Mouse (Mus musculus) neural tube, embryonic 13.5 days (tissue): ENCODE measurements at regions not wholly inside any gene's neighbourhood (a gene's known extent, or its start where the extent isn't known, plus 50 kb on each side); places are given as distances from the start of the nearest gene placed in this dataset.

ENCODE experiments used
- ATAC-seq: fragments of 200-750 bp; cut with Nextera tagmentation; 2 replicates; pipeline ENCODE4 v1.8.0; 2017; ENCODE audit warnings: low read depth, mild to moderate bottlenecking, moderate TSS enrichment, moderate library complexity
- H3K27ac ChIP-seq: fragments of 300-500 bp; sonication (generic); replicated peaks from 2 replicates; pipeline ENCODE4 v1.5.1; 2015; ENCODE audit warnings: moderate library complexity, mild to moderate bottlenecking, inconsistent platforms
- H3K27me3 ChIP-seq: fragments of 300-500 bp; sonication (generic); 2 replicates; pipeline ENCODE4 v1.6.1; 2015; ENCODE audit warnings: mild to moderate bottlenecking, inconsistent platforms
- H3K36me3 ChIP-seq: fragments of 300-500 bp; sonication (generic); 2 replicates; pipeline ENCODE4 v1.6.1; 2015; ENCODE audit warnings: mild to moderate bottlenecking, inconsistent platforms
- H3K4me1 ChIP-seq: fragments of 300-500 bp; sonication (generic); replicated peaks from 2 replicates; pipeline ENCODE4 v1.6.1; 2015; ENCODE audit warnings: inconsistent platforms
- H3K4me2 ChIP-seq: fragments of 300-500 bp; sonication (generic); 2 replicates; pipeline ENCODE4 v1.6.1; 2015; ENCODE audit warnings: inconsistent platforms, mild to moderate bottlenecking, moderate library complexity
- H3K4me3 ChIP-seq: fragments of 300-500 bp; sonication (generic); 2 replicates; pipeline ENCODE4 v1.5.1; 2015; ENCODE audit warnings: mild to moderate bottlenecking, inconsistent platforms
- H3K9ac ChIP-seq: fragments of 300-500 bp; sonication (generic); 2 replicates; pipeline ENCODE4 v1.6.1; 2015; ENCODE audit warnings: moderate library complexity, mild to moderate bottlenecking, inconsistent platforms
- H3K9me3 ChIP-seq: fragments of 300-500 bp; sonication (generic); 2 replicates; pipeline ENCODE4 v1.6.1; 2016; ENCODE audit warnings: inconsistent platforms
- WGBS: fragments of 180-500 bp; shearing (Covaris S2); methylation state at CpG from one replicate; pipeline ENCODE4 v1.1.7; 2015; 5-methylcytosine and 5-hydroxymethylcytosine counted together

GRCm38 (mm10) chr14:36819826-36820225 lies 148.8 kb downstream of the Ccser2 start:
- Histone ChIP-seq H3K9me3 (no peaks in the 10 kb centered on the region), H3K4me2 (no peak overlapping the region), H3K4me3 (no peak overlapping the region), H3K4me1 (no peaks in the 10 kb centered on the region), H3K27ac (no peak overlapping the region), H3K27me3 (no peaks in the 10 kb centered on the region), H3K36me3 (no peaks in the 10 kb centered on the region), H3K9ac (no peak overlapping the region)
- no peak for ATAC-seq
- 23% methylated on average over 1 of the region's 1 CpGs for WGBS

- H3K27me3 ChIP-seq, result no peaks in the 10 kb centered on the region
- no peaks in the 10 kb centered on the region for H3K36me3 ChIP-seq
- H3K4me2 ChIP-seq, result no peak overlapping the region
- 82% methylated on average over 2 of the region's 3 CpGs for WGBS
- H3K27ac ChIP-seq, result no peak overlapping the region
- H3K9ac ChIP-seq, result no peak overlapping the region
- no peak overlapping the region for H3K4me3 ChIP-seq
- no peak for ATAC-seq
- no peaks in the 10 kb centered on the region for H3K4me1 ChIP-seq
- H3K9me3 ChIP-seq, result no peaks in the 10 kb centered on the region
These were observed 166.2 kb downstream of the Ccser2 start for GRCm38 (mm10) chr14:36802418-36802817.

- Histone ChIP-seq H3K27ac (no peak overlapping the region), H3K4me3 (no peak overlapping the region), H3K36me3 (no peaks in the 10 kb centered on the region), H3K4me2 (no peak overlapping the region), H3K4me1 (no peaks in the 10 kb centered on the region), H3K9me3 (no peaks in the 10 kb centered on the region), H3K9ac (no peak overlapping the region), H3K27me3 (no peaks in the 10 kb centered on the region)
- ATAC-seq, result no peak
- WGBS, result 96% methylated on average over 1 of the region's 1 CpGs
These were observed 168.8 kb downstream of the Ccser2 start for GRCm38 (mm10) chr14:36799820-36800219.

- Histone ChIP-seq H3K4me3 (no peak overlapping the region), H3K27ac (no peak overlapping the region), H3K36me3 (no peaks in the 10 kb centered on the region), H3K27me3 (no peaks in the 10 kb centered on the region), H3K9ac (no peak overlapping the region), H3K4me2 (no peak overlapping the region), H3K4me1 (no peaks in the 10 kb centered on the region), H3K9me3 (no peaks in the 10 kb centered on the region)
- ATAC-seq, result no peak
- WGBS, result 92% methylated on average over 2 of the region's 2 CpGs
These were observed 186.7 kb downstream of the Ccser2 start for GRCm38 (mm10) chr14:36781882-36782281.

GRCm38 (mm10) chr14:36778956-36779355 lies 189.6 kb downstream of the Ccser2 start:
- WGBS, result 78% methylated on average over 1 of the region's 1 CpGs
- no peak overlapping the region for H3K4me2 ChIP-seq

GRCm38 (mm10) chr14:36774349-36774748 lies 194.2 kb downstream of the Ccser2 start:
- 75% methylated on average over 3 of the region's 3 CpGs for WGBS
- H3K36me3 ChIP-seq, result no peaks in the 10 kb centered on the region
- H3K4me1 ChIP-seq, result no peaks in the 10 kb centered on the region
- no peaks in the 10 kb centered on the region for H3K27me3 ChIP-seq
- ATAC-seq, result no peak
- H3K4me3 ChIP-seq, result no peak overlapping the region
- H3K9me3 ChIP-seq, result no peaks in the 10 kb centered on the region
- no peak overlapping the region for H3K9ac ChIP-seq
- no peak overlapping the region for H3K4me2 ChIP-seq
- H3K27ac ChIP-seq, result no peak overlapping the region

More at GRCm38 (mm10) chr14:36778956-36779355, 189.6 kb downstream of the Ccser2 start:
- no peaks in the 10 kb centered on the region for H3K4me1 ChIP-seq
- no peak overlapping the region for H3K9ac ChIP-seq
- H3K27me3 ChIP-seq, result no peaks in the 10 kb centered on the region
- H3K9me3 ChIP-seq, result no peaks in the 10 kb centered on the region
- H3K27ac ChIP-seq, result no peak overlapping the region
- no peak overlapping the region for H3K4me3 ChIP-seq
- ATAC-seq, result no peak
- H3K36me3 ChIP-seq, result no peaks in the 10 kb centered on the region

GRCm38 (mm10) chr14:36764377-36764776 lies 204.2 kb downstream of the Ccser2 start:
- Histone ChIP-seq H3K27me3 (no peaks in the 10 kb centered on the region), H3K9ac (no peak overlapping the region), H3K4me1 (no peaks in the 10 kb centered on the region), H3K9me3 (no peaks in the 10 kb centered on the region), H3K27ac (no peak overlapping the region), H3K4me2 (no peak overlapping the region), H3K36me3 (no peaks in the 10 kb centered on the region), H3K4me3 (no peak overlapping the region)
- WGBS, result 89% methylated on average over 4 of the region's 4 CpGs
- ATAC-seq, result no peak

- Histone ChIP-seq H3K4me1 (no peaks in the 10 kb centered on the region), H3K4me2 (no peak overlapping the region), H3K36me3 (no peaks in the 10 kb centered on the region), H3K9me3 (no peaks in the 10 kb centered on the region), H3K9ac (no peak overlapping the region), H3K27me3 (no peaks in the 10 kb centered on the region), H3K27ac (no peak overlapping the region), H3K4me3 (no peak overlapping the region)
- ATAC-seq, result no peak
- 82% methylated on average over 6 of the region's 6 CpGs for WGBS
These were observed 212.5 kb downstream of the Ccser2 start for GRCm38 (mm10) chr14:36756056-36756455.

GRCm38 (mm10) chr14:36748130-36748883 lies 220.3 kb downstream of the Ccser2 start:
- H3K4me3 ChIP-seq, result no peak overlapping the region
- H3K4me1 ChIP-seq, result no peaks in the 10 kb centered on the region
- no peaks in the 10 kb centered on the region for H3K9me3 ChIP-seq
- no peak overlapping the region for H3K9ac ChIP-seq
- ATAC-seq, result no peak
- no peaks in the 10 kb centered on the region for H3K27me3 ChIP-seq
- H3K36me3 ChIP-seq, result no peaks in the 10 kb centered on the region
- 94% methylated on average over 6 of the region's 6 CpGs for WGBS
- H3K27ac ChIP-seq, result no peak overlapping the region
- no peak overlapping the region for H3K4me2 ChIP-seq

GRCm38 (mm10) chr14:36731095-36731494 lies 237.5 kb downstream of the Ccser2 start:
- no peaks in the 10 kb centered on the region for H3K9me3 ChIP-seq
- H3K4me2 ChIP-seq, result no peak overlapping the region
- no peak overlapping the region for H3K9ac ChIP-seq
- 73% methylated on average over 8 of the region's 8 CpGs for whole genome bisulfite sequencing
- no peaks in the 10 kb centered on the region for H3K27me3 ChIP-seq
- ATAC-seq, result no peak
- no peak overlapping the region for H3K27ac ChIP-seq
- no peaks in the 10 kb centered on the region for H3K36me3 ChIP-seq
- H3K4me1 ChIP-seq, result no peaks in the 10 kb centered on the region
- H3K4me3 ChIP-seq, result no peak overlapping the region

- Histone ChIP-seq H3K4me2 (no peak overlapping the region), H3K9ac (no peak overlapping the region), H3K4me3 (no peak overlapping the region), H3K9me3 (no peaks in the 10 kb centered on the region), H3K4me1 (no peaks in the 10 kb centered on the region), H3K27me3 (no peaks in the 10 kb centered on the region), H3K36me3 (no peaks in the 10 kb centered on the region), H3K27ac (no peak overlapping the region)
- ATAC-seq, result no peak
- WGBS, result 75% methylated on average over 6 of the region's 6 CpGs
These were observed 242.5 kb downstream of the Ccser2 start for GRCm38 (mm10) chr14:36726092-36726491.

GRCm38 (mm10) chr14:36715684-36716083 lies 252.9 kb downstream of the Ccser2 start:
- no peaks in the 10 kb centered on the region for H3K27me3 ChIP-seq
- H3K27ac ChIP-seq, result no peak overlapping the region
- WGBS, result 84% methylated on average over 2 of the region's 2 CpGs
- ATAC-seq, result no peak
- no peaks in the 10 kb centered on the region for H3K9me3 ChIP-seq
- H3K36me3 ChIP-seq, result no peaks in the 10 kb centered on the region
- H3K4me2 ChIP-seq, result no peak overlapping the region
- H3K4me3 ChIP-seq, result no peak overlapping the region
- H3K9ac ChIP-seq, result no peak overlapping the region
- no peaks in the 10 kb centered on the region for H3K4me1 ChIP-seq

- no peak overlapping the region for H3K27ac ChIP-seq
- no peak for ATAC-seq
These were observed 271.6 kb downstream of the Ccser2 start for GRCm38 (mm10) chr14:36696993-36697392.

More at GRCm38 (mm10) chr14:36696993-36697392, 271.6 kb downstream of the Ccser2 start:
- no peaks in the 10 kb centered on the region for H3K27me3 ChIP-seq
- H3K36me3 ChIP-seq, result no peaks in the 10 kb centered on the region
- H3K4me1 ChIP-seq, result no peaks in the 10 kb centered on the region
- no peak overlapping the region for H3K9ac ChIP-seq
- no peaks in the 10 kb centered on the region for H3K9me3 ChIP-seq
- 88% methylated on average over 4 of the region's 4 CpGs for WGBS
- H3K4me3 ChIP-seq, result no peak overlapping the region
- H3K4me2 ChIP-seq, result no peak overlapping the region
